Mouse (Mus musculus) CH12.LX (cell line): ENCODE measurements around the gene Pigk. TPM values are rescaled to one million over a fixed set of nuclear protein-coding genes. Genes with fewer than 3 reads are reported as not detected.

ENCODE experiments used
- DNase-seq: peaks from one replicate; pipeline ENCODE4 v3.0.0-alpha.2; 2013; ENCODE audit errors: extremely low read depth
- H3K27ac ChIP-seq: 2 replicates; pipeline ENCODE4 v1.5.1; 2012; ENCODE audit warnings: low read depth, mild to moderate bottlenecking, control low read depth, moderate library complexity; ENCODE audit not compliant: insufficient read depth
- H3K27me3 ChIP-seq: replicated peaks from 2 replicates; pipeline ENCODE3; 2012; ENCODE audit warnings: inconsistent platforms
- H3K36me3 ChIP-seq, 2 experiments: replicated peaks in 1 of 2; 2 replicates each; pipeline versions ENCODE3 to v1.6.1; 2012; ENCODE audit warnings: inconsistent platforms in 1 of 2, low read length in 1 of 2, mild to moderate bottlenecking in 1 of 2, mixed read lengths in 1 of 2, moderate library complexity in 1 of 2; ENCODE audit not compliant: control insufficient read depth in 1 of 2, insufficient read depth in 1 of 2
- H3K4me1 ChIP-seq, 2 experiments: 2 replicates each; pipeline ENCODE4 v1.6.1; 2012; ENCODE audit warnings: inconsistent platforms in 1 of 2, moderate library complexity in 1 of 2; ENCODE audit not compliant: insufficient read depth in 2 of 2, control insufficient read depth in 1 of 2
- H3K4me2 ChIP-seq: 2 replicates; pipeline ENCODE4 v1.6.1; 2012; ENCODE audit warnings: low read depth, mild to moderate bottlenecking, control low read depth; ENCODE audit not compliant: poor library complexity, insufficient read depth, severe bottlenecking
- H3K4me3 ChIP-seq, 3 experiments: fragments of 150-350 bp in 1 of 3; sonication (generic) in 1 of 3; replicated peaks in 1 of 3; 2 replicates each; pipeline versions ENCODE3 to v1.5.1; 2011 to 2012; ENCODE audit warnings: low read depth in 2 of 3, low read length in 2 of 3, mild to moderate bottlenecking in 2 of 3, moderate library complexity in 2 of 3, control low read depth in 1 of 3, improper control_type of control experiment in 1 of 3, inconsistent platforms in 1 of 3, mixed read lengths in 1 of 3; ENCODE audit not compliant: poor library complexity in 1 of 3
- H3K79me2 ChIP-seq: replicated peaks from 2 replicates; pipeline ENCODE4 v1.6.1; 2012; ENCODE audit warnings: mild to moderate bottlenecking, moderate library complexity; ENCODE audit not compliant: control insufficient read depth, poor library complexity, insufficient read depth, severe bottlenecking; ENCODE audit errors: extremely low read depth
- H3K9ac ChIP-seq: 2 replicates; pipeline ENCODE4 v1.6.1; 2012; ENCODE audit warnings: low read depth, mild to moderate bottlenecking, control low read depth, moderate library complexity; ENCODE audit not compliant: insufficient read depth
- H3K9me3 ChIP-seq: replicated peaks from 2 replicates; pipeline ENCODE3; 2012; ENCODE audit warnings: low read length, inconsistent platforms, mixed read lengths
- BHLHE40 ChIP-seq: IDR thresholded peaks from 2 replicates; pipeline ENCODE4 v1.6.1; 2011; ENCODE audit warnings: mild to moderate bottlenecking, low read depth, low read length, improper control_type of control experiment
- CHD2 ChIP-seq: IDR thresholded peaks from 2 replicates; pipeline ENCODE4 v1.6.1; 2011; ENCODE audit warnings: low read length, improper control_type of control experiment
- CTCF ChIP-seq, 2 experiments: IDR thresholded peaks in 1 of 2; conservative IDR thresholded peaks in 1 of 2; 2 replicates each; pipeline ENCODE4 v1.5.1; 2011 to 2012; ENCODE audit warnings: low read depth in 2 of 2, low read length in 2 of 2, improper control_type of control experiment in 1 of 2, inconsistent platforms in 1 of 2, mild to moderate bottlenecking in 1 of 2, moderate library complexity in 1 of 2
- ELF1 ChIP-seq: IDR thresholded peaks from 2 replicates; pipeline ENCODE4 v1.6.1; 2014; ENCODE audit warnings: low read depth, mild to moderate bottlenecking, inconsistent platforms, low read length, improper control_type of control experiment
- EP300 ChIP-seq: IDR thresholded peaks from 2 replicates; pipeline ENCODE4 v1.6.1; 2011; ENCODE audit warnings: low read length, improper control_type of control experiment
- ETS1 ChIP-seq: conservative IDR thresholded peaks from 2 replicates; pipeline ENCODE4 v1.6.1; 2012; ENCODE audit warnings: low read depth, mild to moderate bottlenecking, inconsistent platforms, low read length, improper control_type of control experiment, moderate library complexity
- GABPA ChIP-seq: IDR thresholded peaks from 2 replicates; pipeline ENCODE4 v1.6.1; 2012; ENCODE audit warnings: low read depth, low read length, improper control_type of control experiment, inconsistent platforms; ENCODE audit not compliant: insufficient replicate concordance
- IRF4 ChIP-seq: IDR thresholded peaks from 2 replicates; pipeline ENCODE4 v1.6.1; 2014; ENCODE audit warnings: low read depth, mild to moderate bottlenecking, inconsistent platforms, low read length, improper control_type of control experiment
- JUN ChIP-seq: IDR thresholded peaks from 2 replicates; pipeline ENCODE4 v1.6.1; 2011; ENCODE audit warnings: low read depth, mild to moderate bottlenecking, low read length, improper control_type of control experiment, moderate library complexity; ENCODE audit not compliant: insufficient read depth
- JUND ChIP-seq: conservative IDR thresholded peaks from 2 replicates; pipeline ENCODE4 v1.6.1; 2011; ENCODE audit warnings: low read depth, low read length, improper control_type of control experiment
- KAT2A ChIP-seq: IDR thresholded peaks from 2 replicates; pipeline ENCODE4 v1.6.1; 2012; ENCODE audit warnings: low read length, improper control_type of control experiment, inconsistent platforms; ENCODE audit not compliant: insufficient replicate concordance
- MAX ChIP-seq: IDR thresholded peaks from 2 replicates; pipeline ENCODE4 v1.6.1; 2011; ENCODE audit warnings: low read length, improper control_type of control experiment
- MXI1 ChIP-seq: IDR thresholded peaks from 2 replicates; pipeline ENCODE4 v1.6.1; 2011; ENCODE audit warnings: mild to moderate bottlenecking, low read depth, low read length, improper control_type of control experiment
- MYC ChIP-seq: IDR thresholded peaks from 2 replicates; pipeline ENCODE4 v1.6.1; 2011; ENCODE audit warnings: low read depth, mild to moderate bottlenecking, improper control_type of control experiment, low read length
- NELFE ChIP-seq: IDR thresholded peaks from 2 replicates; pipeline ENCODE4 v1.6.1; 2011; ENCODE audit warnings: low read depth, low read length, improper control_type of control experiment
- NRF1 ChIP-seq: IDR thresholded peaks from 2 replicates; pipeline ENCODE4 v1.6.1; 2014; ENCODE audit warnings: low read depth, mild to moderate bottlenecking, inconsistent platforms, low read length, improper control_type of control experiment, moderate library complexity
- POLR2AphosphoS2 ChIP-seq: IDR thresholded peaks from 2 replicates; pipeline ENCODE4 v1.6.1; 2011; ENCODE audit warnings: low read depth, low read length, improper control_type of control experiment
- RCOR1 ChIP-seq: conservative IDR thresholded peaks from 2 replicates; pipeline ENCODE4 v1.6.1; 2012; ENCODE audit warnings: low read depth, mild to moderate bottlenecking, inconsistent platforms, low read length, improper control_type of control experiment
- SMC3 ChIP-seq: IDR thresholded peaks from 2 replicates; pipeline ENCODE4 v1.6.1; 2011; ENCODE audit warnings: low read depth, low read length, improper control_type of control experiment
- TCF12 ChIP-seq: IDR thresholded peaks from 2 replicates; pipeline ENCODE4 v1.6.1; 2014; ENCODE audit warnings: low read depth, mild to moderate bottlenecking, inconsistent platforms, low read length, improper control_type of control experiment
- USF2 ChIP-seq: conservative IDR thresholded peaks from 2 replicates; pipeline ENCODE4 v1.6.1; 2011; ENCODE audit warnings: low read depth, low read length, improper control_type of control experiment
- ZKSCAN1 ChIP-seq: IDR thresholded peaks from 2 replicates; pipeline ENCODE4 v1.6.1; 2012; ENCODE audit warnings: low read depth, inconsistent platforms, low read length, improper control_type of control experiment, borderline replicate concordance
- ZMIZ1 ChIP-seq: IDR thresholded peaks from 2 replicates; pipeline ENCODE4 v1.6.1; 2012; ENCODE audit warnings: low read depth, mild to moderate bottlenecking, inconsistent platforms, low read length, improper control_type of control experiment
- ZNF384 ChIP-seq: IDR thresholded peaks from 2 replicates; pipeline ENCODE4 v1.6.1; 2012; ENCODE audit warnings: low read depth, low read length, improper control_type of control experiment, inconsistent platforms
- dilution Hi-C: fragments of 300-500 bp; cut with MboI; formaldehyde crosslinking; loops from 2 replicates; pipeline ENCODE4 v1.14.3; 2020; ENCODE audit warnings: low sequenced_read_pairs; ENCODE audit not compliant: extremely low pct_unique_long_range_greater_than_20kb, extremely low pct_ligation_motif_present
- in situ Hi-C: fragments of 300-500 bp; cut with MboI; formaldehyde crosslinking; loops from 3 replicates; pipeline ENCODE4 v1.14.3; 2019; ENCODE audit warnings: low sequenced_read_pairs, low pct_ligation_motif_present, low pct_unique_long_range_greater_than_20kb, mixed read lengths
- polyA plus RNA-seq: library from polyadenylated mRNA; unstranded; fragments of >175 nt; gene quantifications from 2 replicates; pipeline ENCODE4 v1.2.1, GENCODE M21; 2012; ENCODE audit warnings: low read depth; ENCODE audit not compliant: insufficient read length
- total RNA-seq, 2 experiments: library from RNA; depleted of rRNA; stranded (reverse); fragments of 300-350 nt in 1 of 2; fragments of >200 nt in 1 of 2; gene quantifications; 2 replicates each; pipeline ENCODE4 v1.2.3; 2012 to 2014

Gene Pigk
- total and polyA plus RNA-seq, 3 experiments: 56.4 to 79.3 (median 67.5) TPM

DNA sequence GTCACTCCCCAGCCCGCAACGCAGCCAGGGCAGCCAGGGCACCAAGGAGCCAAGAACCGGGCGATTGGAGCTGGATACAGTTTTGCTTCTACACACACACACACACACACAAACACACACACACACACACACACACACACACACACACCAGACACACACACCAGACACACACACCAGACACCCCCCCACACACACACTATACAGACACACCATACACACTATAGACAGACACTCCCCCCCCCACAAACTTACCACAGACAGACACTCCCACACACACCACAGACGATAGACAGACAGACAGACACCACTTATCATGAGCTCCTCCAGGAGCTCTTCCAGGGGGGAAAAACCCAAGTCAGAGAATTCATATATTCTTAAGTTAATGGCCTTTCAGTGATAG is 45.7 kb upstream of the Pigk start, which contains the start of gene Ak5:
Ak5 (minus strand) TSS at position 122 of the 400 bp plus-strand sequence.
- Histone ChIP-seq H3K36me3 (no peaks in the 10 kb centered on the region), H3K27ac (no peak within 1 kb of the TSS), H3K9me3 (peaks cover 12% of the 10 kb centered on the region), H3K4me1 (peaks cover 0 to 16% of the 10 kb centered on the region in 2 experiments; a peak in 2 of 4 replicates), H3K9ac (no peak within 1 kb of the TSS), H3K4me3 (no peak within 1 kb of the TSS), H3K27me3 (no peaks in the 10 kb centered on the region), H3K4me2 (no peak within 1 kb of the TSS), H3K79me2 (no peaks in the 10 kb centered on the region)
- dilution Hi-C loops: no loop called here
- no peak for DNase-seq
- in situ Hi-C loops: no loop called here
- TF ChIP-seq SMC3 (no peak), MYC (no peak), ZNF384 (no peak), JUND (no peak), ELF1 (no peak), TCF12 (no peak), ETS1 (no peak), EP300 (no peak), ZMIZ1 (no peak), GABPA (no peak), NELFE (no peak), JUN (no peak), ZKSCAN1 (no peak), MAX (no peak), RCOR1 (no peak), CTCF (conservative IDR thresholded peaks at IDR 0.05 in 1 of 2, IDR thresholded peaks at IDR 0.05 in 1 of 2; ENCODE audit: low read depth in 2 of 2, low read length in 2 of 2) (no peak), USF2 (no peak), CHD2 (no peak), BHLHE40 (no peak), MXI1 (no peak)

DNA sequence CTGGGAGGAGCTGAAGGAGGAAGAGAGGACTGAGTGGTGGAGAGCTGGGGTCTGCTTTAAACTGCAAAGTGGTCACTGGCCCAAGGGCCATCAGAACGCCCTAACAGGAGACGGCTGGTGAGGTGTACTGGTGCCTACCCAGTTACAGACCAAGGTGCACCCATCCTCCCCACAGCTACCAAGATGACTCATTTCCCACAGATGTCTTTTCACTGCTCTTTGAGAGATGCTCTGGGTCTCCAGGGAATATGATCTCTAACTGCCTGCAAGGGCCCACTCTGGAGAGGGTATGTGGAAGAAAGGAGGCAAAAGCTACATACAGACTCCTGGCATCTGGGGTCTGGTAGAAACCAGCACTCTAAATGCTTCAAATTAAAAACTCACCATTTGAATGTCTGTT is 45.1 kb upstream of the Pigk start:
- Histone ChIP-seq H3K4me1 (peaks cover 0 to 16% of the 10 kb centered on the region in 2 experiments; a peak in 2 of 4 replicates), H3K79me2 (no peaks in the 10 kb centered on the region), H3K36me3 (no peaks in the 10 kb centered on the region), H3K27ac (no peak overlapping the region), H3K27me3 (no peaks in the 10 kb centered on the region), H3K4me2 (no peak overlapping the region), H3K9me3 (peaks cover 12% of the 10 kb centered on the region), H3K4me3 (no peak overlapping the region), H3K9ac (no peak overlapping the region)
- in situ Hi-C loops (no loop called here), dilution Hi-C loops (no loop called here)
- peak; percentile 92 for DNase-seq
- TF ChIP-seq KAT2A (0 out of 2 replicates have a peak, but pooled peaks have one; percentile 23), CHD2 (peak; percentile 58; the same call in 1 of the 2 replicates), NRF1 (no peak), JUND (peak; percentile 93), JUN (peak; percentile 88), POLR2AphosphoS2 (no peak), EP300 (peak; percentile 92), TCF12 (peak; percentile 50; the same call in 1 of the 2 replicates), IRF4 (peak; percentile 91), RCOR1 (0 out of 2 replicates have a peak, but pooled peaks have one; percentile 42)
